ENCODE assay signal across 8 mouse cellular contexts in the genomic region with DNA sequence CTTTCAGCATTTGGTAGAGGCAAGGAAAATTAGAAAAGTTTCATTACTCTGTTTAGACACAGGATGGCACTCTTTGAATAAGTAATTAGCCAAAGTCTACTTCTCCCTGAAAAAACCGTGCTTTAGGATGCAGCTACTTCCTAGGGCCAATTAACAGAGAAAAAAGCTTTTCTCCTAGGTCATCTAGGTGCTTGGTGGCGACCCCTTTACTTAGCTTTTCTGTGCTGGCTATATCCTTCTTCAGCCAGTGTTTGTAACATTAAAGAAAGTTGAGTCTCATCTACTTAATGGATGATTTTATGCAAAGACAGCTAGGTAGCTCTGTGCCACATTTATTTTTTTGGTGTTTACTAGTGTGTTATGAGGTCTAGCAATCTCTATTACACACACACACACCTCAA. TPM values are rescaled to one million over a fixed set of nuclear protein-coding genes. Genes with fewer than 3 reads are reported as not detected.
DNase-seq lines count a peak whose midpoint lies in the region; ATAC-seq lines count a peak whose summit lies in the region.

No protein-coding gene starts in this region.

- H3K4me1 ChIP-seq in hindbrain, embryonic 11.5 days (replicated peaks; ENCODE audit: control insufficient read depth, insufficient read depth, low read length) = no peaks in the 10 kb centered on the region
- peaks cover 23% of the 10 kb centered on the region for H3K4me1 ChIP-seq in hindbrain, embryonic 10.5 days (replicated peaks)
- H3K4me1 ChIP-seq in embryonic facial prominence, embryonic 15.5 days = peaks cover 11% of the 10 kb centered on the region; the same call in 1 of the 2 replicates
- H3K4me1 ChIP-seq in hindbrain, embryonic 14.5 days (replicated peaks; ENCODE audit: control insufficient read depth, insufficient read depth, low read length) = peaks cover 7% of the 10 kb centered on the region; the same call in 1 of the 2 replicates
- H3K4me1 ChIP-seq in liver, embryonic 12.5 days = peaks cover 25% of the 10 kb centered on the region

- peak; percentile 23 for DNase-seq in hindbrain, embryonic 11.5 days (ENCODE audit: low spot score)
- no peak for DNase-seq in hindbrain, embryonic 10.5 days (ENCODE audit: low spot score)
- DNase-seq in Muller cell, postnatal 12 days (ENCODE audit: inconsistent ontology term) = peak; percentile 52
- peak; percentile 78 for DNase-seq in hindbrain, embryonic 14.5 days (ENCODE audit: low spot score)
- peak; percentile 16 to 35 for DNase-seq in natural killer cell, adult 2 months (ENCODE audit: low spot score in 2 of 2)
- no peak for DNase-seq in gastrocnemius, postnatal 36 days

- WGBS in hindbrain, embryonic 11.5 days = 6% methylated on average over 2 of the region's 2 CpGs
- WGBS in hindbrain, embryonic 10.5 days = 4% methylated on average over 2 of the region's 2 CpGs
- WGBS in embryonic facial prominence, embryonic 15.5 days = 4% methylated on average over 2 of the region's 2 CpGs
- 6% methylated on average over 2 of the region's 2 CpGs for WGBS in hindbrain, embryonic 14.5 days
- 3% methylated on average over 2 of the region's 2 CpGs for WGBS in liver, embryonic 12.5 days (ENCODE audit: insufficient replicate concordance)

- no peak overlapping the region for H3K4me2 ChIP-seq in hindbrain, embryonic 11.5 days (replicated peaks; ENCODE audit: low read depth, low read length)
- H3K4me2 ChIP-seq in embryonic facial prominence, embryonic 15.5 days (replicated peaks) = peak overlapping the region; percentile 59
- peak overlapping the region; percentile 77 for H3K4me2 ChIP-seq in hindbrain, embryonic 14.5 days (replicated peaks)
- H3K4me2 ChIP-seq in liver, embryonic 12.5 days = peak overlapping the region; percentile 90

- intact Hi-C loops in gastrocnemius, postnatal 36 days (cut with DNase I) = loop anchor here (2.0 to 5.0 kb wide), 3 partner anchors 397 to 657 kb away; no protein-coding TSS in a partner anchor

- H3K27me3 ChIP-seq in hindbrain, embryonic 11.5 days (ENCODE audit: control insufficient read depth, insufficient read depth, low read length) = no peaks in the 10 kb centered on the region
- no peaks in the 10 kb centered on the region for H3K27me3 ChIP-seq in hindbrain, embryonic 10.5 days (ENCODE audit: insufficient read depth, poor library complexity, severe bottlenecking)
- H3K27me3 ChIP-seq in embryonic facial prominence, embryonic 15.5 days = no peaks in the 10 kb centered on the region
- H3K27me3 ChIP-seq in hindbrain, embryonic 14.5 days (ENCODE audit: control insufficient read depth, insufficient read depth, low read length) = no peaks in the 10 kb centered on the region
- H3K27me3 ChIP-seq in liver, embryonic 12.5 days (replicated peaks) = no peaks in the 10 kb centered on the region

- H3K4me3 ChIP-seq in hindbrain, embryonic 11.5 days (ENCODE audit: low read depth, low read length) = no peak overlapping the region
- no peak overlapping the region for H3K4me3 ChIP-seq in hindbrain, embryonic 10.5 days
- 0 out of 2 replicates have a peak overlapping the region, but pooled peaks have one; percentile 52 for H3K4me3 ChIP-seq in embryonic facial prominence, embryonic 15.5 days (replicated peaks)
- H3K4me3 ChIP-seq in hindbrain, embryonic 14.5 days (replicated peaks; ENCODE audit: low read length) = no peak overlapping the region
- H3K4me3 ChIP-seq in liver, embryonic 12.5 days = peak overlapping the region; percentile 70

- H3K36me3 ChIP-seq in hindbrain, embryonic 11.5 days (ENCODE audit: control insufficient read depth, insufficient read depth, low read length) = no peaks in the 10 kb centered on the region
- no peaks in the 10 kb centered on the region for H3K36me3 ChIP-seq in hindbrain, embryonic 10.5 days
- H3K36me3 ChIP-seq in embryonic facial prominence, embryonic 15.5 days = no peaks in the 10 kb centered on the region
- no peaks in the 10 kb centered on the region for H3K36me3 ChIP-seq in hindbrain, embryonic 14.5 days (replicated peaks; ENCODE audit: control insufficient read depth, insufficient read depth)
- no peaks in the 10 kb centered on the region for H3K36me3 ChIP-seq in liver, embryonic 12.5 days

- no peak overlapping the region for H3K9ac ChIP-seq in hindbrain, embryonic 11.5 days (ENCODE audit: low read depth, low read length)
- H3K9ac ChIP-seq in embryonic facial prominence, embryonic 15.5 days = no peak overlapping the region
- no peak overlapping the region for H3K9ac ChIP-seq in hindbrain, embryonic 14.5 days
- no peak overlapping the region; the same call in 1 of the 2 replicates for H3K9ac ChIP-seq in liver, embryonic 12.5 days

- ATAC-seq in hindbrain, embryonic 11.5 days (ENCODE audit: low FRiP score) = 0 out of 2 replicates have a peak, but pooled peaks have one; percentile 10
- ATAC-seq in embryonic facial prominence, embryonic 15.5 days (ENCODE audit: insufficient number of reproducible peaks, low FRiP score, low TSS enrichment, low read depth) = no peak
- ATAC-seq in hindbrain, embryonic 14.5 days (ENCODE audit: low FRiP score) = no peak; the same call in 1 of the 2 replicates
- 0 out of 2 replicates have a peak, but pooled peaks have one; percentile 19 for ATAC-seq in liver, embryonic 12.5 days

- no peak overlapping the region for H3K27ac ChIP-seq in hindbrain, embryonic 11.5 days (ENCODE audit: low read depth, low read length)
- H3K27ac ChIP-seq in hindbrain, embryonic 10.5 days = no peak overlapping the region
- peak overlapping the region; percentile 91 for H3K27ac ChIP-seq in embryonic facial prominence, embryonic 15.5 days (replicated peaks)
- H3K27ac ChIP-seq in hindbrain, embryonic 14.5 days = no peak overlapping the region
- peak overlapping the region; percentile 75; the same call in 1 of the 2 replicates for H3K27ac ChIP-seq in liver, embryonic 12.5 days

- no peaks in the 10 kb centered on the region for H3K9me3 ChIP-seq in hindbrain, embryonic 11.5 days (ENCODE audit: control insufficient read depth, low read length)
- no peaks in the 10 kb centered on the region for H3K9me3 ChIP-seq in hindbrain, embryonic 10.5 days
- no peaks in the 10 kb centered on the region for H3K9me3 ChIP-seq in embryonic facial prominence, embryonic 15.5 days (replicated peaks)
- H3K9me3 ChIP-seq in hindbrain, embryonic 14.5 days (ENCODE audit: control insufficient read depth, low read length) = no peaks in the 10 kb centered on the region
- no peaks in the 10 kb centered on the region for H3K9me3 ChIP-seq in liver, embryonic 12.5 days (replicated peaks)

RNA-seq across cellular contexts. Expression of gene Adamts6, which starts 2.6 kb away (rescaled TPM):
- 1.6 and 2.5 TPM in 2 replicates for polyA plus RNA-seq in hindbrain, embryonic 11.5 days (2014; fragmentation: Nextera tagmentation; extraction: Ambion mirVana)
- 2.0 and 2.2 TPM in 2 replicates for polyA plus RNA-seq in hindbrain, embryonic 10.5 days (2016; fragmentation: Nextera tagmentation; extraction: Ambion mirVana)
- 1.9 and 2.4 TPM in 2 replicates for polyA plus RNA-seq in embryonic facial prominence, embryonic 15.5 days (2015; fragmentation: Nextera tagmentation; extraction: Ambion mirVana)
- polyA plus RNA-seq in hindbrain, embryonic 14.5 days (2014; fragmentation: Nextera tagmentation; extraction: Ambion mirVana) = 2.0 and 2.5 TPM in 2 replicates
- 0.25 and 0.31 TPM in 2 replicates for polyA plus RNA-seq in liver, embryonic 12.5 days (2016; fragmentation: Nextera tagmentation; extraction: Ambion mirVana)
- 1 to 10 TPM in 1 of 2 experiments, under 1 TPM in 1; 0.67 to 1.2 TPM for total RNA-seq in gastrocnemius, postnatal 36 days (2021)

RNA-seq across cellular contexts. Expression of gene Ppwd1, which starts 56.4 kb away (rescaled TPM):
- polyA plus RNA-seq in hindbrain, embryonic 11.5 days (2014; fragmentation: Nextera tagmentation; extraction: Ambion mirVana) = 13.2 and 13.4 TPM in 2 replicates
- polyA plus RNA-seq in hindbrain, embryonic 10.5 days (2016; fragmentation: Nextera tagmentation; extraction: Ambion mirVana) = 12.5 and 17.4 TPM in 2 replicates
- 14.7 TPM in 2 replicates for polyA plus RNA-seq in embryonic facial prominence, embryonic 15.5 days (2015; fragmentation: Nextera tagmentation; extraction: Ambion mirVana)
- polyA plus RNA-seq in hindbrain, embryonic 14.5 days (2014; fragmentation: Nextera tagmentation; extraction: Ambion mirVana) = 7.2 and 7.9 TPM in 2 replicates
- polyA plus RNA-seq in liver, embryonic 12.5 days (2016; fragmentation: Nextera tagmentation; extraction: Ambion mirVana) = 12.7 and 12.9 TPM in 2 replicates
- total RNA-seq in gastrocnemius, postnatal 36 days (2021) = 1 to 10 TPM; 5.7 to 6.4 TPM

RNA-seq across cellular contexts. Expression of gene Cenpk, which starts 56.6 kb away (rescaled TPM):
- polyA plus RNA-seq in hindbrain, embryonic 11.5 days (2014; fragmentation: Nextera tagmentation; extraction: Ambion mirVana) = 61.6 and 70.2 TPM in 2 replicates
- polyA plus RNA-seq in hindbrain, embryonic 10.5 days (2016; fragmentation: Nextera tagmentation; extraction: Ambion mirVana) = 55.5 and 86.6 TPM in 2 replicates
- 45.1 and 53.4 TPM in 2 replicates for polyA plus RNA-seq in embryonic facial prominence, embryonic 15.5 days (2015; fragmentation: Nextera tagmentation; extraction: Ambion mirVana)
- 13.6 and 17.3 TPM in 2 replicates for polyA plus RNA-seq in hindbrain, embryonic 14.5 days (2014; fragmentation: Nextera tagmentation; extraction: Ambion mirVana)
- 89.2 and 94.6 TPM in 2 replicates for polyA plus RNA-seq in liver, embryonic 12.5 days (2016; fragmentation: Nextera tagmentation; extraction: Ambion mirVana)
- total RNA-seq in gastrocnemius, postnatal 36 days (2021) = not detected

Comparison
In these comparisons a context has a peak if more than half of its experiments do, and no peak if none do; other contexts are left out.
1. ATAC-seq: peak in hindbrain, embryonic 11.5 days (single experiment) and liver, embryonic 12.5 days (single experiment); none in embryonic facial prominence, embryonic 15.5 days (single experiment) and hindbrain, embryonic 14.5 days (single experiment).
2. DNase-seq: peak in hindbrain, embryonic 11.5 days (single experiment), Muller cell, postnatal 12 days (single experiment), hindbrain, embryonic 14.5 days (single experiment) and natural killer cell, adult 2 months (2 of 2); none in hindbrain, embryonic 10.5 days (single experiment) and gastrocnemius, postnatal 36 days (0 of 2).
3. H3K27ac ChIP-seq: peak in embryonic facial prominence, embryonic 15.5 days (single experiment) and liver, embryonic 12.5 days (single experiment); none in hindbrain, embryonic 11.5 days (single experiment), hindbrain, embryonic 10.5 days (single experiment) and hindbrain, embryonic 14.5 days (single experiment).
4. H3K4me3 ChIP-seq: peak in embryonic facial prominence, embryonic 15.5 days (single experiment) and liver, embryonic 12.5 days (single experiment); none in hindbrain, embryonic 11.5 days (single experiment), hindbrain, embryonic 10.5 days (single experiment) and hindbrain, embryonic 14.5 days (single experiment).